ENCODE assay signal across 33 mouse cellular contexts in genomic region chr14:55513927-55514326, GRCm38 (mm10). TPM values are rescaled to one million over a fixed set of nuclear protein-coding genes. Genes with fewer than 3 reads are reported as not detected.
A peak's percentile ranks its signal among the peaks of the same experiment; 100 is the strongest.
DNase-seq lines count a peak whose midpoint lies in the region; ATAC-seq and TF ChIP-seq lines count a peak whose summit lies in the region.
"Had no signal": no experiment of that assay in that cellular context is flagged by ENCODE, and none has a peak within 500 bp of the region (broad histone marks: within the 10 kb centered on the region; RNA-seq: fewer than 3 reads in every experiment).

No protein-coding gene starts in this region.

- peak; percentile 72 for ATAC-seq in liver, embryonic 13.5 days (ENCODE audit: low read depth)
- ATAC-seq in liver, embryonic 16.5 days (ENCODE audit: low read depth): peak; percentile 41; the same call in 1 of the 2 replicates
- no peak for ATAC-seq in kidney, embryonic 15.5 days (replicated peaks; ENCODE audit: low FRiP score)
- ATAC-seq in lung, postnatal 0 days: no peak
- ATAC-seq: forebrain, embryonic 14.5 days; forebrain, postnatal 0 days; Patski had no signal

- H3K9me3 ChIP-seq in heart, embryonic 10.5 days: no peaks in the 10 kb centered on the region
- H3K9me3 ChIP-seq in liver, embryonic 13.5 days (replicated peaks): no peaks in the 10 kb centered on the region
- no peaks in the 10 kb centered on the region for H3K9me3 ChIP-seq in liver, embryonic 16.5 days (replicated peaks; ENCODE audit: control insufficient read depth, low read length)
- H3K9me3 ChIP-seq in kidney, embryonic 15.5 days (replicated peaks): no peaks in the 10 kb centered on the region
- H3K9me3 ChIP-seq in lung, postnatal 0 days (ENCODE audit: low read length): no peaks in the 10 kb centered on the region
- H3K9me3 ChIP-seq: embryonic facial prominence, embryonic 12.5 days; embryonic facial prominence, embryonic 15.5 days; G1E; heart, embryonic 13.5 days; hindbrain, embryonic 12.5 days; hindbrain, embryonic 15.5 days had no signal

- H3K27me3 ChIP-seq in heart, embryonic 10.5 days (ENCODE audit: insufficient read depth, poor library complexity, severe bottlenecking): peaks cover 90% of the 10 kb centered on the region
- peaks cover 90% of the 10 kb centered on the region for H3K27me3 ChIP-seq in liver, embryonic 13.5 days
- peaks cover 45% of the 10 kb centered on the region for H3K27me3 ChIP-seq in liver, embryonic 16.5 days (ENCODE audit: control insufficient read depth, insufficient read depth, low read depth, low read length)
- peaks cover 26% of the 10 kb centered on the region for H3K27me3 ChIP-seq in kidney, embryonic 15.5 days
- 0 out of 2 replicates have a peak, but pooled peaks cover 1% of the 10 kb centered on the region for H3K27me3 ChIP-seq in lung, postnatal 0 days (replicated peaks; ENCODE audit: insufficient read depth, low read length)
- H3K27me3 ChIP-seq: hindbrain, embryonic 15.5 days had no signal

- 32% methylated on average over 10 of the region's 10 CpGs for WGBS in heart, embryonic 10.5 days
- WGBS in liver, embryonic 13.5 days (ENCODE audit: insufficient replicate concordance): 16% methylated on average over 10 of the region's 10 CpGs
- WGBS in liver, embryonic 16.5 days (ENCODE audit: insufficient replicate concordance): 28% methylated on average over 10 of the region's 10 CpGs
- WGBS in kidney, embryonic 15.5 days: 64% methylated on average over 10 of the region's 10 CpGs
- WGBS in lung, postnatal 0 days: 51% methylated on average over 10 of the region's 10 CpGs

- TF ChIP-seq EP300 in lung, postnatal 0 days (IDR thresholded peaks at IDR 0.05): no peak

- H3K9ac ChIP-seq in liver, embryonic 13.5 days: 0 out of 2 replicates have a peak overlapping the region, but pooled peaks have one; percentile 4
- no peak overlapping the region for H3K9ac ChIP-seq in liver, embryonic 16.5 days (ENCODE audit: low read depth, low read length)
- H3K9ac ChIP-seq in kidney, embryonic 15.5 days: no peak overlapping the region
- no peak overlapping the region for H3K9ac ChIP-seq in lung, postnatal 0 days (replicated peaks; ENCODE audit: low read depth)
- H3K9ac ChIP-seq: embryonic facial prominence, embryonic 12.5 days; embryonic facial prominence, embryonic 15.5 days; forebrain, postnatal 0 days; heart, embryonic 13.5 days; hindbrain, embryonic 12.5 days; hindbrain, embryonic 15.5 days had no signal

- no peak for TF ChIP-seq CTCF in layer of hippocampus, adult 2 months (conservative IDR thresholded peaks at IDR 0.05)
- no peak for TF ChIP-seq CTCF in lung, postnatal 0 days (IDR thresholded peaks at IDR 0.05)

- H3K4me2 ChIP-seq in liver, embryonic 13.5 days: 0 out of 2 replicates have a peak overlapping the region, but pooled peaks have one; percentile 12
- no peak overlapping the region for H3K4me2 ChIP-seq in liver, embryonic 16.5 days (ENCODE audit: low read depth, low read length)
- H3K4me2 ChIP-seq in kidney, embryonic 15.5 days: no peak overlapping the region
- no peak overlapping the region for H3K4me2 ChIP-seq in lung, postnatal 0 days (replicated peaks; ENCODE audit: low read depth, low read length)
- H3K4me2 ChIP-seq: embryonic facial prominence, embryonic 12.5 days; embryonic facial prominence, embryonic 15.5 days; heart, embryonic 13.5 days; hindbrain, embryonic 12.5 days; hindbrain, embryonic 15.5 days had no signal

- peaks cover 39% of the 10 kb centered on the region for H3K4me1 ChIP-seq in heart, embryonic 10.5 days
- H3K4me1 ChIP-seq in liver, embryonic 13.5 days (replicated peaks): peaks cover 19% of the 10 kb centered on the region
- H3K4me1 ChIP-seq in liver, embryonic 16.5 days (ENCODE audit: control insufficient read depth, low read depth, low read length): no peaks in the 10 kb centered on the region; the same call in 1 of the 2 replicates
- H3K4me1 ChIP-seq in kidney, embryonic 15.5 days: peaks cover 10% of the 10 kb centered on the region; the same call in 1 of the 2 replicates
- H3K4me1 ChIP-seq in lung, postnatal 0 days (ENCODE audit: insufficient read depth, low read depth, low read length): no peaks in the 10 kb centered on the region

- no peaks in the 10 kb centered on the region for H3K36me3 ChIP-seq in heart, embryonic 10.5 days
- no peaks in the 10 kb centered on the region for H3K36me3 ChIP-seq in liver, embryonic 13.5 days
- H3K36me3 ChIP-seq in liver, embryonic 16.5 days (ENCODE audit: control insufficient read depth, insufficient read depth): no peaks in the 10 kb centered on the region
- no peaks in the 10 kb centered on the region for H3K36me3 ChIP-seq in kidney, embryonic 15.5 days
- H3K36me3 ChIP-seq in lung, postnatal 0 days (ENCODE audit: insufficient read depth, low read length): no peaks in the 10 kb centered on the region
- H3K36me3 ChIP-seq: embryonic facial prominence, embryonic 12.5 days; embryonic facial prominence, embryonic 15.5 days; G1E; heart, embryonic 13.5 days; hindbrain, embryonic 12.5 days; hindbrain, embryonic 15.5 days had no signal

- H3K4me3 ChIP-seq in heart, embryonic 10.5 days: no peak overlapping the region
- H3K4me3 ChIP-seq in layer of hippocampus, adult 2 months: peak overlapping the region; percentile 78
- H3K4me3 ChIP-seq in liver, embryonic 13.5 days (replicated peaks): no peak overlapping the region
- no peak overlapping the region for H3K4me3 ChIP-seq in liver, embryonic 16.5 days (ENCODE audit: low read depth, low read length)
- H3K4me3 ChIP-seq in kidney, embryonic 15.5 days (replicated peaks): no peak overlapping the region
- H3K4me3 ChIP-seq in lung, postnatal 0 days (ENCODE audit: low read depth, low read length): no peak overlapping the region
- H3K4me3 ChIP-seq: embryonic facial prominence, embryonic 12.5 days; embryonic facial prominence, embryonic 15.5 days; gastrocnemius, adult 2 months; heart, embryonic 13.5 days; hindbrain, embryonic 12.5 days; hindbrain, embryonic 15.5 days had no signal

- peak; percentile 77 for DNase-seq in heart, adult 11 months
- DNase-seq in heart, embryonic 10.5 days (ENCODE audit: low spot score): no peak
- DNase-seq in layer of hippocampus, adult 2 months (ENCODE audit: low spot score in 2 of 2): no peak
- DNase-seq in layer of hippocampus, adult 18-20 months (ENCODE audit: low spot score in 2 of 2): no peak
- DNase-seq in liver, embryonic 13.5 days: no peak
- no peak for DNase-seq in lung, postnatal 0 days (ENCODE audit: low spot score)
- DNase-seq: adrenal gland, adult 2 months; adrenal gland, postnatal 14 days; cerebellum, adult 11 months; cerebellum, adult 2 months; cerebellum, adult 9-11 months; cerebellum, postnatal 25 days; forebrain, postnatal 0 days; gastrocnemius, adult 2 months; gastrocnemius, postnatal 14 days; heart, adult 18-20 months; heart, postnatal 14 days; heart, postnatal 4 days had no signal

- H3K27ac ChIP-seq in heart, embryonic 10.5 days: no peak overlapping the region; the same call in 1 of the 2 replicates
- peak overlapping the region; percentile 100 for H3K27ac ChIP-seq in layer of hippocampus, adult 2 months
- H3K27ac ChIP-seq in liver, embryonic 13.5 days: no peak overlapping the region; the same call in 1 of the 2 replicates
- no peak overlapping the region for H3K27ac ChIP-seq in liver, embryonic 16.5 days (ENCODE audit: low read length)
- H3K27ac ChIP-seq in kidney, embryonic 15.5 days: no peak overlapping the region
- H3K27ac ChIP-seq in lung, postnatal 0 days (ENCODE audit: low read length): no peak overlapping the region
- H3K27ac ChIP-seq: embryonic facial prominence, embryonic 12.5 days; embryonic facial prominence, embryonic 15.5 days; gastrocnemius, adult 2 months; heart, embryonic 13.5 days; hindbrain, embryonic 12.5 days; hindbrain, embryonic 15.5 days had no signal

RNA-seq across cellular contexts. Expression of gene Cpne6, which starts 3.7 kb away (rescaled TPM):
- polyA plus RNA-seq in heart, embryonic 10.5 days (2016; fragmentation: Nextera tagmentation; extraction: Ambion mirVana): 0.36 and 0.41 TPM in 2 replicates
- 100 to 1,000 TPM; 723 to 730 TPM for total RNA-seq in layer of hippocampus, adult 2 months (2021)
- 100 to 1,000 TPM; 653 to 657 TPM for total RNA-seq in layer of hippocampus, adult 18-20 months (2021)
- polyA plus RNA-seq in liver, embryonic 13.5 days (2015; fragmentation: Nextera tagmentation; extraction: Ambion mirVana): 0.09 TPM in 1 of 2 replicates, not detected in the other
- polyA plus RNA-seq in liver, embryonic 16.5 days (2015; fragmentation: Nextera tagmentation; extraction: Ambion mirVana): not detected in 2 replicates
- 0.24 and 0.26 TPM in 2 replicates for polyA plus RNA-seq in kidney, embryonic 15.5 days (2015; fragmentation: Nextera tagmentation; extraction: Ambion mirVana)
- polyA plus RNA-seq in lung, postnatal 0 days (2015; fragmentation: Nextera tagmentation; extraction: Ambion mirVana): not detected in 2 replicates
- total RNA-seq: adrenal gland, adult 2 months; adrenal gland, postnatal 14 days; CH12.LX; common myeloid progenitor, adult 5-6 weeks; gastrocnemius, adult 2 months; gastrocnemius, postnatal 4 days; heart, adult 18-20 months; heart, postnatal 14 days had no signal
- polyA plus RNA-seq: Patski had no signal

RNA-seq across cellular contexts. Expression of gene Nrl, which starts 10.9 kb away (rescaled TPM):
- polyA plus RNA-seq in heart, embryonic 10.5 days (2016; fragmentation: Nextera tagmentation; extraction: Ambion mirVana): not detected in 2 replicates
- 1 to 10 TPM; 2.2 to 3.6 TPM for total RNA-seq in layer of hippocampus, adult 2 months (2021)
- total RNA-seq in layer of hippocampus, adult 18-20 months (2021): 1 to 10 TPM; 1.7 to 2.2 TPM
- not detected in 2 replicates for polyA plus RNA-seq in liver, embryonic 13.5 days (2015; fragmentation: Nextera tagmentation; extraction: Ambion mirVana)
- not detected in 2 replicates for polyA plus RNA-seq in liver, embryonic 16.5 days (2015; fragmentation: Nextera tagmentation; extraction: Ambion mirVana)
- not detected in 2 replicates for polyA plus RNA-seq in kidney, embryonic 15.5 days (2015; fragmentation: Nextera tagmentation; extraction: Ambion mirVana)
- not detected in 2 replicates for polyA plus RNA-seq in lung, postnatal 0 days (2015; fragmentation: Nextera tagmentation; extraction: Ambion mirVana)
- total RNA-seq: adrenal gland, adult 2 months; adrenal gland, postnatal 14 days; adrenal gland, postnatal 4 days; common myeloid progenitor, adult 5-6 weeks; gastrocnemius, adult 2 months; gastrocnemius, postnatal 14 days; gastrocnemius, postnatal 4 days; heart, adult 18-20 months; heart, postnatal 14 days; heart, postnatal 4 days had no signal
- polyA plus RNA-seq: adrenal gland, adult 2 months; embryonic facial prominence, embryonic 12.5 days; embryonic facial prominence, embryonic 15.5 days; forebrain, embryonic 11.5 days; forebrain, embryonic 14.5 days; G1E; heart, embryonic 13.5 days; hindbrain, embryonic 12.5 days; Patski had no signal

RNA-seq across cellular contexts. Expression of gene Carmil3, which starts 23.5 kb away (rescaled TPM):
- polyA plus RNA-seq in heart, embryonic 10.5 days (2016; fragmentation: Nextera tagmentation; extraction: Ambion mirVana): 1.5 and 3.3 TPM in 2 replicates
- 10 to 100 TPM; 57.9 to 64.4 TPM for total RNA-seq in layer of hippocampus, adult 2 months (2021)
- 10 to 100 TPM; 46.8 to 50.8 TPM for total RNA-seq in layer of hippocampus, adult 18-20 months (2021)
- 0.55 and 0.58 TPM in 2 replicates for polyA plus RNA-seq in liver, embryonic 13.5 days (2015; fragmentation: Nextera tagmentation; extraction: Ambion mirVana)
- 0.28 and 0.46 TPM in 2 replicates for polyA plus RNA-seq in liver, embryonic 16.5 days (2015; fragmentation: Nextera tagmentation; extraction: Ambion mirVana)
- 2.4 and 2.9 TPM in 2 replicates for polyA plus RNA-seq in kidney, embryonic 15.5 days (2015; fragmentation: Nextera tagmentation; extraction: Ambion mirVana)
- polyA plus RNA-seq in lung, postnatal 0 days (2015; fragmentation: Nextera tagmentation; extraction: Ambion mirVana): 0.23 and 0.42 TPM in 2 replicates

RNA-seq across cellular contexts. Expression of gene Pck2, which starts 26.1 kb away (rescaled TPM):
- polyA plus RNA-seq in heart, embryonic 10.5 days (2016; fragmentation: Nextera tagmentation; extraction: Ambion mirVana): 31.5 and 32.5 TPM in 2 replicates
- total RNA-seq in layer of hippocampus, adult 2 months (2021): 10 to 100 TPM; 45.0 to 47.6 TPM
- total RNA-seq in layer of hippocampus, adult 18-20 months (2021): 10 to 100 TPM; 50.9 to 54.2 TPM
- 32.2 and 34.5 TPM in 2 replicates for polyA plus RNA-seq in liver, embryonic 13.5 days (2015; fragmentation: Nextera tagmentation; extraction: Ambion mirVana)
- 41.2 and 42.5 TPM in 2 replicates for polyA plus RNA-seq in liver, embryonic 16.5 days (2015; fragmentation: Nextera tagmentation; extraction: Ambion mirVana)
- polyA plus RNA-seq in kidney, embryonic 15.5 days (2015; fragmentation: Nextera tagmentation; extraction: Ambion mirVana): 50.5 and 55.4 TPM in 2 replicates
- 37.4 and 37.6 TPM in 2 replicates for polyA plus RNA-seq in lung, postnatal 0 days (2015; fragmentation: Nextera tagmentation; extraction: Ambion mirVana)

RNA-seq across cellular contexts. Expression of gene Dhrs4, which starts 35.4 kb away (rescaled TPM):
- 62.6 and 85.5 TPM in 2 replicates for polyA plus RNA-seq in heart, embryonic 10.5 days (2016; fragmentation: Nextera tagmentation; extraction: Ambion mirVana)
- 10 to 100 TPM; 18.6 to 23.7 TPM for total RNA-seq in layer of hippocampus, adult 2 months (2021)
- 10 to 100 TPM; 20.2 to 22.1 TPM for total RNA-seq in layer of hippocampus, adult 18-20 months (2021)
- polyA plus RNA-seq in liver, embryonic 13.5 days (2015; fragmentation: Nextera tagmentation; extraction: Ambion mirVana): 78.9 and 80.8 TPM in 2 replicates
- polyA plus RNA-seq in liver, embryonic 16.5 days (2015; fragmentation: Nextera tagmentation; extraction: Ambion mirVana): 88.8 and 91.2 TPM in 2 replicates
- 127 and 130 TPM in 2 replicates for polyA plus RNA-seq in kidney, embryonic 15.5 days (2015; fragmentation: Nextera tagmentation; extraction: Ambion mirVana)
- polyA plus RNA-seq in lung, postnatal 0 days (2015; fragmentation: Nextera tagmentation; extraction: Ambion mirVana): 54.8 and 57.5 TPM in 2 replicates

Comparison
In these comparisons a context has a peak if more than half of its experiments do, and no peak if none do; other contexts are left out.
1. ATAC-seq: peak in liver, embryonic 13.5 days (single experiment) and liver, embryonic 16.5 days (single experiment); none in kidney, embryonic 15.5 days (single experiment) and lung, postnatal 0 days (single experiment).